Mouse (Mus musculus): Measurements from ENCODE around the gene Olfr1411. TPM values are rescaled to one million over a fixed set of nuclear protein-coding genes. Genes with fewer than 3 reads are reported as not detected.

Gene Olfr1411
- not detected in 2 replicates for polyA plus RNA-seq (2021; fragmentation: Nextera tagmentation)
- long read RNA-seq, experiment 1: 0 reads
- long read RNA-seq, experiment 2: 0 reads

DNA sequence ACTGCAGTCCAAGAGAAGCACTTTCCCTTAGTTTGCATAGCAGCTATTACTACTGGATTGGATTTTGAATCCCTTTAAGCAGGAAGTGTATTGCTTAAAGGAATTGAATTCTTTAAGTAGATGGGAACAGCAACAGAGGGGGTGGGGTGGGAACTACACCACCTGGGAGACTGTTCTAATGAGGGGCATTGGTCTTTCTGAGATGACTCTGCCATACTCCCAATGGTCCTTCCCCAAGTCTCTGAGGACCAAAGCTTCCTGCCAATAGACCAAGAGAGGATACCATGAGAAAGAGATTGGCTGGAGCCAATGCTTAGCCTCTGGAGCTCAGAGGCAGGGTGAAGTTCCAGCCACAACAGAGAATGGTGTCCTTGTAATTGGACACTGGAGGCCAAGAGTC is at the start of gene Olfr1411:
Gene Olfr1411, plus strand, starts transcription at position 301 of the 400 bp plus-strand sequence.

DNA sequence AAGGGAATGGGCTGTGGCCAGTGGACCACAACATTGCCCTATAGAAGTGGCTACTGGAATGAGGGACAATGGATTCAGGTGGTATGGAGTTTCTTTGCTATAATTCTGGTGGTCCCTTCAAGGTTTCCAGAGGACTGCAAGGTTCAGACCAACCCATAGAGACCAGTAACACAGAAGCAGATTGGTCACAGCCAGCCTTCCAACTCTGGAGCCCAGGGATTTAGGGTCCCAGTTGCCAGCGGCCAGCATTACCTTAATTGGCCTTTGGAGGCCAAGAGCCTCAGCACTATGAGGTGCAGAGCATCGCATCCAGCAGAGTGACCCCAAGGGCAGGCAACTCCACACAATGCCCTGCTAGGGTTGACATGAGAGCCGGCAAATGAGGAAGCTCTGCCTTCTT is 23.2 kb upstream of the Olfr1411 start, which contains the start of gene Olfr1413:
Gene Olfr1413, plus strand, starts transcription at position 301 of the 400 bp plus-strand sequence.

DNA sequence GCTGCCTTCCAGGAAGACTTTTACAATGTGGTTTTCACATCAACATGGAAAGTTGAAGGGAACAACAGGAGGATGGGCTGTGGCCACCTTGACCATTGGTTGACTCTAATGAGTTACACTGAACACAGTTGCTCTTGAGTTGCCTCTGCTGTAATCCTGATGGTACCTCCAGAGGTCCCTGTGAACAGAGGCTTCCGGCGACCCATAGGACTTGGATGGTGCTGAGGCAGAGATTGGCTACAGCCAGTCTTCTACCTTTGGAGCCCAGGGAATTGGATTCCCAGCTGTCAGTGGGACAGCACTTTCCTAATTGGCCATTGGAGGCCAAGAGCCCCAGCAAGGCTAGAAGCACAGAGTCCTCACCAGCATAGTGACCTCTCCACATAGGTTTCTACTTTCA is 8.7 kb upstream of the Olfr1411 start, which contains the start of gene Olfr1412:
Gene Olfr1412, plus strand, starts transcription at position 301 of the 400 bp plus-strand sequence.

DNA sequence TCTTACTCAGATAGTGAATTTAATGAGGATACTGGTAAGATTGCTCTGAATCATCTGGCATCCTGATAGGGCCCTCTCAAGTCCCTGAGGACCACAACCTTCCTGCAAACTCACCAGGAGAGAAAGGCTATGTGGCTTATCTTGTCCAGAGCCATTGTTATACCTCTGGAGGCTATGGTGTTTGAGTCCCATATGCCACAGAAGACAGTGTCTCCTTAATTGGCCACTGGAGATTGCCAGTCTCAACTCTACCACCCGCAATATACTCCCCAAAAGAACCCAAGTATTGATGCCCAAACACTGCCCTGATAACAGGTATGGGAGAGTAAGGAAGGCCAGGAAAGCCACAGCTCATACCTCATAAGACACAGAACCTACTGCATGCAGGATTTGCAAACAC is 11.3 kb downstream of the Olfr1411 start, which contains the start of gene Olfr1410:
Gene Olfr1410, plus strand, starts transcription at position 301 of the 400 bp plus-strand sequence.

DNA sequence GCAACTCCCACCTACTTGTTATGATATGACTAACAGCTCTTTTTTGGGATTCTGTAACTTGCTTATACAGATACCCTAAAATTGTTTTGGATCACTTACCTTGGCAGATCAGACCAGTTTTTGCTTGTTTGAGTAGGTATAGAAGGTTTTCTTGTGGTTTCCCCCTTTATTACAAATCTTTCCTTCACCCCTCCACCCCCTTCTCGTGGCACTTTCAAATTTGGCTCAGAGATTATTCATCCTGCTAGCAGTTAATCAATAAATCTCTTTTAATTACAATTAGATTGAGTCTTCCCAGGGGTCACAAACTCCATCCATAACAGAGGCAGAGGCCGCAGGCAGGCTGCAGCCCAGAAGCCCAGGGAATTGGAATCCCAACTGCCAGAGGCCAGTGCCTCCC is 23.3 kb downstream of the Olfr1411 start, which contains the start of gene Olfr12:
Gene Olfr12, plus strand, starts transcription at position 301 of the 400 bp plus-strand sequence.

DNA sequence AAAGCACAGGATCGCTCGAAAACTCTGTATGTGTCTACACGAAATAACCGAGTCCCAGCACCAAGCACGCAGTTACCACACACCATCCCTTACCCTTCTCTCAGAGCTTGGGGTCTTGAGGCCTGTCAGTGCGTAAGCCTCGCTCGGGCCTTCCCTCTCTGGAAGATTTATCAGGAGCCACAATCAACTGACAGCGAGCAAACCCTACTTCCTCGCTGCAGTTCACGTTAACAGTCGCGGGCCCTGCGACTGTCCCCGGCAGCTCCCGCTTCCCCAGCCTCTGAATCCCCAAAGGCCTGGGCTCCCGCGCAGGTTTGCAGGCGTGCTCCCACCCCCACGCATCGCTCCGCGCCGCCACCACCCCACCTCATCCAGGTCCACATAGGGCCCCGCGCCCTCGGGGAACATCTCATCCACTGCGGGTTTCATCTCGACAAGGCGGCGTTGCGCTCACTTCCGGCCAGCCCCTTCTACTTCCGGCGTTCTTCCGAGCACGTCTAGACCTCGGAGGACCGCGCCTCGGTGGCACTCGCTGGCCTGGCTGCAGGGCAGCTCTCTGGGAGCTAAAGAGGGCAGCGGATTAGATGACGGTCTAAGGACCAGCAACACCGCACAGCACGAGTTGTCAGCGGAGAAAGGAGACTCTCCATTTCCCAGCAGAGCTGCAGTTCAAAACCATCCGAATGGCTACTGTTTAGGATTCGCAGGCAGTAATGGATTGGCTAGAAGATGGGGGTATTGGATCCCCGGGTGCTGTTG is 47.5 kb downstream of the Olfr1411 start, which contains the start of gene Cops9:
Gene Cops9, minus strand, starts transcription at position 472 of the 759 bp plus-strand sequence.

Other genes starting within 250 kb of the Olfr1411 start
- 316 and 482 TPM in 2 replicates for gene Ndufa10, start 120.6 kb upstream of the Olfr1411 start, polyA plus RNA-seq (2021; fragmentation: Nextera tagmentation)
- not detected in 2 replicates for gene Olfr1416, start 109.3 kb upstream of the Olfr1411 start, polyA plus RNA-seq (2021; fragmentation: Nextera tagmentation)
- not detected in 2 replicates for gene Olfr1415, start 98.3 kb upstream of the Olfr1411 start, polyA plus RNA-seq (2021; fragmentation: Nextera tagmentation)
- gene Olfr1414, start 75.8 kb upstream of the Olfr1411 start, polyA plus RNA-seq (2021; fragmentation: Nextera tagmentation): not detected in 2 replicates
- not detected in 2 replicates for gene Olfr1413, start 23.1 kb upstream of the Olfr1411 start, polyA plus RNA-seq (2021; fragmentation: Nextera tagmentation)
- not detected in 2 replicates for gene Olfr1412, start 8.6 kb upstream of the Olfr1411 start, polyA plus RNA-seq (2021; fragmentation: Nextera tagmentation)
- not detected in 2 replicates for gene Olfr1410, start 11.4 kb downstream of the Olfr1411 start, polyA plus RNA-seq (2021; fragmentation: Nextera tagmentation)
- gene Olfr12, start 23.4 kb downstream of the Olfr1411 start, polyA plus RNA-seq (2021; fragmentation: Nextera tagmentation): not detected in 2 replicates
- 880 and 926 TPM in 2 replicates for gene Cops9, start 47.6 kb downstream of the Olfr1411 start, polyA plus RNA-seq (2021; fragmentation: Nextera tagmentation)
- gene Otos, start 54.4 kb downstream of the Olfr1411 start, polyA plus RNA-seq (2021; fragmentation: Nextera tagmentation): 0.46 and 0.63 TPM in 2 replicates
- gene Gpc1, start 237.2 kb downstream of the Olfr1411 start, polyA plus RNA-seq (2021; fragmentation: Nextera tagmentation): 9.3 and 33.7 TPM in 2 replicates